Mouse (Mus musculus): ENCODE measurements around the gene Tectb.
A peak's percentile ranks its signal among the peaks of the same experiment; 100 is the strongest.
"Not testable (repeated sequence)": the region's sequence is repeated elsewhere in the genome, so short reads cannot be mapped to it uniquely, and the experiment has no call there.

Gene Tectb

GRCm38 (mm10) chr19:55165183-55165865 is 15.2 kb upstream of the Tectb start:
- no peak for DNase-seq (ENCODE audit: low spot score)

- no peak for DNase-seq (ENCODE audit: low spot score)
Measured at GRCm38 (mm10) chr19:55165954-55166353, 14.6 kb upstream of the Tectb start.

GRCm38 (mm10) chr19:55166741-55167140 is 13.8 kb upstream of the Tectb start:
- DNase-seq (ENCODE audit: low spot score) = no peak

- DNase-seq (ENCODE audit: low spot score) = no peak
Measured at GRCm38 (mm10) chr19:55167741-55168140, 12.8 kb upstream of the Tectb start.

- DNase-seq (ENCODE audit: low spot score) = no peak
Measured at GRCm38 (mm10) chr19:55168360-55168759, 12.2 kb upstream of the Tectb start.

GRCm38 (mm10) chr19:55169236-55169729 is 11.2 kb upstream of the Tectb start:
- not testable (repeated sequence) for DNase-seq (ENCODE audit: low spot score)

GRCm38 (mm10) chr19:55170399-55170798 is 10.1 kb upstream of the Tectb start:
- no peak for DNase-seq (ENCODE audit: low spot score)

- DNase-seq (ENCODE audit: low spot score) = no peak
Measured at GRCm38 (mm10) chr19:55171585-55171984, 8.9 kb upstream of the Tectb start.

- DNase-seq (ENCODE audit: low spot score) = no peak
Measured at GRCm38 (mm10) chr19:55177143-55177542, 3.4 kb upstream of the Tectb start.

- no peak for DNase-seq (ENCODE audit: low spot score)
Measured at GRCm38 (mm10) chr19:55184442-55184841, 3.9 kb downstream of the Tectb start.

GRCm38 (mm10) chr19:55185074-55185473 is 4.5 kb downstream of the Tectb start:
- DNase-seq (ENCODE audit: low spot score) = no peak

- DNase-seq (ENCODE audit: low spot score) = no peak
Measured at GRCm38 (mm10) chr19:55185651-55186050, 5.1 kb downstream of the Tectb start.

GRCm38 (mm10) chr19:55190065-55190464 is 9.5 kb downstream of the Tectb start:
- DNase-seq (ENCODE audit: low spot score) = no peak

- DNase-seq (ENCODE audit: low spot score) = no peak
Measured at GRCm38 (mm10) chr19:55191596-55191995, 11.1 kb downstream of the Tectb start.

GRCm38 (mm10) chr19:55192254-55192945 is 11.9 kb downstream of the Tectb start:
- DNase-seq (ENCODE audit: low spot score) = no peak

GRCm38 (mm10) chr19:55193717-55194394 is 13.3 kb downstream of the Tectb start:
- DNase-seq (ENCODE audit: low spot score) = no peak

- DNase-seq (ENCODE audit: low spot score) = no peak
Measured at GRCm38 (mm10) chr19:55194520-55195170, 14.1 kb downstream of the Tectb start.

- no peak for DNase-seq (ENCODE audit: low spot score)
Measured at GRCm38 (mm10) chr19:55195574-55195973, 15.0 kb downstream of the Tectb start.

GRCm38 (mm10) chr19:55198303-55198702 is 17.8 kb downstream of the Tectb start:
- peak; percentile 53 for DNase-seq (ENCODE audit: low spot score)

- DNase-seq (ENCODE audit: low spot score) = no peak
Measured at GRCm38 (mm10) chr19:55206482-55207138, 26.1 kb downstream of the Tectb start.

GRCm38 (mm10) chr19:55207205-55207604 is 26.7 kb downstream of the Tectb start:
- no peak for DNase-seq (ENCODE audit: low spot score)
